Mouse (Mus musculus) v-Abl transformed pro-B cells (cell line): Measurements from ENCODE around the gene 4930568D16Rik.

Experiments used
- in situ Hi-C, 2 experiments: fragments of 400-800 bp; cut with MboI; formaldehyde crosslinking; loops; one replicate each; pipeline ENCODE4 v1.15.1; 2025; ENCODE audit not compliant: unreplicated experiment in 2 of 2

Gene 4930568D16Rik

GRCm38 (mm10) chr2:35367629-35368028 lies at the start of gene 4930568D16Rik:
4930568D16Rik (minus strand) TSS chr2:35367729.
- in situ Hi-C loops = loop anchor here (25.0 kb wide), 1 partner anchor 155 kb away; the partner anchor contains the start of gene Rab14 (in 2 of the 2)

GRCm38 (mm10) chr2:35417231-35417630 lies 49.7 kb upstream of the 4930568D16Rik start:
- in situ Hi-C loops = no loop called here

GRCm38 (mm10) chr2:35416473-35416872 lies 48.9 kb upstream of the 4930568D16Rik start:
- in situ Hi-C loops = no loop called here

GRCm38 (mm10) chr2:35412810-35413209 lies 45.3 kb upstream of the 4930568D16Rik start:
- in situ Hi-C loops = no loop called here

- in situ Hi-C loops = no loop called here
Observed at GRCm38 (mm10) chr2:35412246-35412645, 44.7 kb upstream of the 4930568D16Rik start.

- in situ Hi-C loops = no loop called here
Observed at GRCm38 (mm10) chr2:35411640-35412190, 44.2 kb upstream of the 4930568D16Rik start.

GRCm38 (mm10) chr2:35409466-35409865 lies 41.9 kb upstream of the 4930568D16Rik start:
- in situ Hi-C loops = no loop called here

- in situ Hi-C loops = no loop called here
Observed at GRCm38 (mm10) chr2:35408409-35409110, 41.0 kb upstream of the 4930568D16Rik start.

GRCm38 (mm10) chr2:35407878-35408277 lies 40.3 kb upstream of the 4930568D16Rik start:
- in situ Hi-C loops = no loop called here

GRCm38 (mm10) chr2:35407266-35407665 lies 39.7 kb upstream of the 4930568D16Rik start:
- in situ Hi-C loops = no loop called here

- in situ Hi-C loops = no loop called here
Observed at GRCm38 (mm10) chr2:35406611-35407010, 39.1 kb upstream of the 4930568D16Rik start.

GRCm38 (mm10) chr2:35402391-35402790 lies 34.9 kb upstream of the 4930568D16Rik start:
- in situ Hi-C loops = no loop called here

- in situ Hi-C loops = no loop called here
Observed at GRCm38 (mm10) chr2:35400739-35401138, 33.2 kb upstream of the 4930568D16Rik start.

- in situ Hi-C loops = loop anchor here (5.0 kb wide), 3 partner anchors 99 to 114 kb away; no protein-coding TSS in a partner anchor
Observed at GRCm38 (mm10) chr2:35398184-35398828, 30.8 kb upstream of the 4930568D16Rik start.

GRCm38 (mm10) chr2:35397590-35398173 lies 30.2 kb upstream of the 4930568D16Rik start:
- in situ Hi-C loops = loop anchor here (5.0 kb wide), 3 partner anchors 100 to 115 kb away; no protein-coding TSS in a partner anchor

GRCm38 (mm10) chr2:35397096-35397495 lies 29.6 kb upstream of the 4930568D16Rik start, which contains the start of gene 4930402F06Rik:
4930402F06Rik (minus strand) TSS chr2:35397175.
- in situ Hi-C loops = loop anchor here (5.0 kb wide), 3 partner anchors 100 to 115 kb away; no protein-coding TSS in a partner anchor

GRCm38 (mm10) chr2:35385441-35385871 lies 17.9 kb upstream of the 4930568D16Rik start:
- in situ Hi-C loops = no loop called here

GRCm38 (mm10) chr2:35379306-35379705 lies 11.8 kb upstream of the 4930568D16Rik start:
- in situ Hi-C loops = no loop called here

- in situ Hi-C loops = no loop called here
Observed at GRCm38 (mm10) chr2:35377600-35377999, 10.1 kb upstream of the 4930568D16Rik start.

- in situ Hi-C loops = loop anchor here (5.0 to 25.0 kb wide), 3 partner anchors 76 to 161 kb away; partner anchors contain the start of gene Rab14 (in 2 of the 2)
Observed at GRCm38 (mm10) chr2:35373003-35373402, 5.5 kb upstream of the 4930568D16Rik start.

GRCm38 (mm10) chr2:35370686-35371085 lies 3.2 kb upstream of the 4930568D16Rik start:
- in situ Hi-C loops = loop anchor here (5.0 to 25.0 kb wide), 3 partner anchors 73 to 158 kb away; partner anchors contain the start of gene Rab14 (in 2 of the 2)
